Mouse (Mus musculus) cerebellum, adult 2 months (tissue): ENCODE data around the gene Hmcn2. TPM values are rescaled to one million over a fixed set of nuclear protein-coding genes. Genes with fewer than 3 reads are reported as not detected.

Experiments
- DNase-seq, 2 experiments: peaks; one replicate each; pipeline ENCODE4 v3.0.0; 2021
- H3K27ac ChIP-seq: fragments of 200-500 bp; 2 replicates; pipeline ENCODE4 v1.5.1; 2012; ENCODE audit warnings: low read length, control low read depth, inconsistent platforms; ENCODE audit not compliant: insufficient read depth
- H3K27me3 ChIP-seq: fragments of 200-500 bp; 2 replicates; pipeline ENCODE4 v1.6.1; 2012; ENCODE audit warnings: inconsistent platforms, mild to moderate bottlenecking, low read length, moderate library complexity; ENCODE audit not compliant: control insufficient read depth, insufficient read depth
- H3K4me1 ChIP-seq: fragments of 200-500 bp; 2 replicates; pipeline ENCODE4 v1.6.1; 2011; ENCODE audit warnings: low read length; ENCODE audit not compliant: control insufficient read depth, insufficient read depth
- H3K4me3 ChIP-seq: fragments of 200-500 bp; replicated peaks from 2 replicates; pipeline ENCODE3; 2011; ENCODE audit warnings: mild to moderate bottlenecking, low read depth, low read length, control low read depth; ENCODE audit not compliant: insufficient read depth
- CTCF ChIP-seq: fragments of 200-500 bp; IDR thresholded peaks from 2 replicates; pipeline ENCODE4 v1.5.1; 2011; ENCODE audit warnings: low read depth, mild to moderate bottlenecking, control low read depth, low read length, moderate library complexity, borderline replicate concordance; ENCODE audit not compliant: insufficient read depth
- POLR2A ChIP-seq: fragments of 200-500 bp; IDR thresholded peaks from 2 replicates; pipeline ENCODE4 v1.6.1; 2011; ENCODE audit warnings: low read length, control low read depth, borderline replicate concordance; ENCODE audit not compliant: insufficient read depth
- WGBS: fragments of 180-500 bp; shearing (Covaris S2); methylation state at CpG from one replicate; pipeline ENCODE4 v1.1.7; 2018; 5-methylcytosine and 5-hydroxymethylcytosine counted together
- polyA plus RNA-seq: library from polyadenylated mRNA; depleted of rRNA; stranded (reverse); fragments of >200 nt; gene quantifications from 2 replicates; pipeline ENCODE4 v1.2.3, GENCODE M21; 2012

Gene Hmcn2
- polyA plus RNA-seq, 1 experiment: 0.59 TPM

GRCm38 (mm10) chr2:31297602-31298268, 16.5 kb upstream of the Hmcn2 start:
- Histone ChIP-seq H3K4me1 (no peaks in the 10 kb centered on the region), H3K27me3 (no peaks in the 10 kb centered on the region), H3K4me3 (peak overlapping the region; percentile 77), H3K27ac (no peak overlapping the region)
- WGBS: 2% methylated on average over 17 of the region's 17 CpGs
- DNase-seq: peak; percentile 51 to 56
- no peak for TF ChIP-seq CTCF
- TF ChIP-seq POLR2A: no peak

DNA sequence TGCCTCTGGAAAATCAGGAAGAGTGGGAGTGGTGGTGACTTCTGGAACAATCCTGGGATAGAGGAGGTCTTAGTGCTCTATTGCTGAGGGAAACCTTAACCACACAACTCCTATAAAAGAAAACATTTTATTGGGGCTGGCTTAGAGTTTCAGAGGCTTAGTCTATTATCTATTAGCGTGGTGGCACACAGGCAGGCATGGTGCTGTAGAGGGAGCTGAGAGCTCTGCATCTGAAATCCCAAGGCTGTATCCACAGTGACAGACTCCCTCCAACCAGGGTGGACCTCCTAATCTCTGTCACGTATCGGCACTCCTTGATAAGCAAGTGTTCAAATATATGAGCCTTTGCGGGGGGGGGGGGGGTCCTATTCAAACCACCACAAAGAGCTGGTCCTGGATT, 15.4 kb upstream of the Hmcn2 start:
- Histone ChIP-seq H3K4me3 (no peak overlapping the region), H3K4me1 (no peaks in the 10 kb centered on the region), H3K27ac (no peak overlapping the region), H3K27me3 (no peaks in the 10 kb centered on the region)
- DNase-seq: no peak
- 48% methylated on average over 4 of the region's 4 CpGs for WGBS
- TF ChIP-seq POLR2A: no peak
- no peak for TF ChIP-seq CTCF

DNA sequence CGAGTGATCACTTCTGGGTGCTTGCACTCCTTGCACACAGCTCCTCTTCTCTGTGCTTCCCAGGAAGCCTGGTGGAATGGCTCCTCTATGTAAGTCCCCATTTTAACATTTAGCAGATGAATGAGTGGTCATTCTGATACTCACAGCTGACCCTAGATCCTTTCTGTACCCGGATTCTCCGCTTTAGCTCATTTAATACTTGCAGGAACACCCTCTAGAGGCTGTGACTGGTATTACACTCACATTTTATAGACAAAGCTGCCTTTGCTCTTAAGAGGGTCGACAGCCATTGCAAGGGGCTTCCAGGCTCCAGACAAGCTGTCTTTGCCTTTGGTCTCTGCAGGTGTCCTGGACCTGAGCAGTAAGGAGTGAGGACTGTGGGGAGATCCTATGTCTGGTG, 14.9 kb upstream of the Hmcn2 start:
- DNase-seq: no peak
- 18% methylated on average over 4 of the region's 4 CpGs for WGBS
- no peak overlapping the region for H3K4me3 ChIP-seq
- no peak overlapping the region for H3K27ac ChIP-seq
- TF ChIP-seq POLR2A (no peak), CTCF (peak; percentile 26; the same call in 1 of the 2 replicates)
- no peaks in the 10 kb centered on the region for H3K4me1 ChIP-seq
- no peaks in the 10 kb centered on the region for H3K27me3 ChIP-seq

DNA sequence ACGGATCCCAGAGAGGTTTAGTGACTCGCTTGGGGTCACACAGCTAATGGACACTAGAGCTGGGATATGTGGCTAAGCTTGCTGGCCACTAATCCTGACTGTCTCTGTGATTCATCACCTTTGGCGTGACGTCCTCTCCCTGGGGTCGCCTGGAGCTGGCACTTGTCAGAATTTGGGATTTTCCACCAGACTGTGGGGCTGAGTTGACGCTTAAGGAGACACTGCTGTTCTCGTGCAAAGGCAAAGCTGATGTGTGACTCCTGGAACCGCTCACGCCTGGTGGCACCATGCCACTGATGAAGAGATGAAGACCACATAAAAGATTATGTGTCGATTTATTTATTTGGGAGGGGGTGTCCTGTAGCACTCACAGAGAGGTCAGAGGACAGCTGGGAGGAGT, 14.2 kb upstream of the Hmcn2 start:
- no peak for DNase-seq
- Histone ChIP-seq H3K4me1 (no peaks in the 10 kb centered on the region), H3K27me3 (no peaks in the 10 kb centered on the region), H3K4me3 (no peak overlapping the region), H3K27ac (no peak overlapping the region)
- WGBS: 72% methylated on average over 10 of the region's 10 CpGs
- TF ChIP-seq CTCF (no peak), POLR2A (no peak)

- Histone ChIP-seq H3K27me3 (no peaks in the 10 kb centered on the region), H3K27ac (no peak overlapping the region), H3K4me3 (no peak overlapping the region), H3K4me1 (no peaks in the 10 kb centered on the region)
- no peak for DNase-seq
- TF ChIP-seq CTCF (no peak), POLR2A (no peak)
- WGBS: 83% methylated on average over 9 of the region's 9 CpGs
These were observed 11.0 kb upstream of the Hmcn2 start for GRCm38 (mm10) chr2:31303177-31303576.

- H3K27ac ChIP-seq: no peak overlapping the region
- H3K4me1 ChIP-seq: no peaks in the 10 kb centered on the region
- TF ChIP-seq POLR2A: no peak
- TF ChIP-seq CTCF: no peak
- H3K4me3 ChIP-seq: no peak overlapping the region
- 70% methylated on average over 9 of the region's 9 CpGs for WGBS
- no peaks in the 10 kb centered on the region for H3K27me3 ChIP-seq
- DNase-seq: no peak
These were observed 10.0 kb upstream of the Hmcn2 start for GRCm38 (mm10) chr2:31304191-31304590.

DNA sequence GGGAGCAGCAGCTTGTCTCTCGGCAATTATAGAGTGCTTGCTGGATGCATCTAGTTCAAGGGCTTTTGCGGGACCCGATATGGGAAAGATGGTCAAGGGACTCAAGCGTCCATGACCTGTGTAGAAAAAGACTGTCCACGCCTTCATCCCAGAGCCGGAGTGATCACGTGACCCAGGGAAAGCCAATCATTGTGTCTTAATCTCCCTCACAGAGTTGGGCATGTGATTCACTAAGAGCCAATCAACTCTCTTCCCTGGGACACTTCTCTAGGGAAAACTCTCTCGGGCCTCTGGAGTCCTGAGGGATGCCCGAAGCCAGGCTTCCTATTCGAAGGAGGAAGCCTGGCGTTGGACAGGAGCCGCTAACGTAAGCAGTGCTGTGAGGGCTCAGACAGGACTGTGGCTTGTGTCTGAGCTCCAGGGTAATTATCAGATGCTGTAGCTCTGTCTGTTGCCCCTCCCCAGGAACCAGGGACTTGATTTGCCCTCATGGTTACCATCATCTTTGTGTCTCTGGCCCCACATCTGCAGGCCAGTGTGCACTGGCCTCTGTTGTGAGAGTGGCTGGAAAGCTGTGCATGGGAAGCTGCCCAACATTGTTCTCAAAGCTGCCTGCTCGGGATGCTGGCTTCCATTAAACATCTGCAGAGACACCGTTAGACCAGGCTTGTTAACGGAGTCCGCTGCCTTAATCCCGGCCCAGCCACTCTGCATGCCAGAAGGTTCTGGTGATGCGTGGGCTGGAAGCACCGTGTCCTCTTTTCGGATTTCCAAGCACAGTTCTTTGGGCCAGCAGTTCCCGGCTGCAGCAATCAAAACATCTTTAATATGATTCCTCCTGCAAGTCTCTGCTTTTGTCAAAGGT, 9.2 kb upstream of the Hmcn2 start:
- no peak overlapping the region for H3K27ac ChIP-seq
- DNase-seq: no peak
- no peak overlapping the region for H3K4me3 ChIP-seq
- TF ChIP-seq POLR2A: no peak
- TF ChIP-seq CTCF: no peak
- H3K27me3 ChIP-seq: no peaks in the 10 kb centered on the region
- WGBS: 80% methylated on average over 22 of the region's 22 CpGs
- H3K4me1 ChIP-seq: no peaks in the 10 kb centered on the region

GRCm38 (mm10) chr2:31305684-31306083, 8.5 kb upstream of the Hmcn2 start:
- Histone ChIP-seq H3K27me3 (no peaks in the 10 kb centered on the region), H3K4me3 (no peak overlapping the region), H3K27ac (no peak overlapping the region), H3K4me1 (no peaks in the 10 kb centered on the region)
- no peak for DNase-seq
- 55% methylated on average over 4 of the region's 4 CpGs for WGBS
- TF ChIP-seq CTCF (peak; percentile 51; the same call in 1 of the 2 replicates), POLR2A (no peak)
